Mouse (Mus musculus) testis, adult 2 months (tissue): ENCODE results near the gene H2afv.

Experiments used
- CTCF ChIP-seq: fragments of 200-500 bp; IDR thresholded peaks from 2 replicates; pipeline ENCODE4 v1.5.1; 2012; ENCODE audit warnings: low read depth, mild to moderate bottlenecking, inconsistent platforms, low read length, moderate library complexity; ENCODE audit not compliant: control insufficient read depth, insufficient read depth, insufficient replicate concordance
- POLR2A ChIP-seq: fragments of 200-500 bp; IDR thresholded peaks from 2 replicates; pipeline ENCODE4 v1.6.1; 2012; ENCODE audit warnings: low read depth, mild to moderate bottlenecking, inconsistent platforms, low read length, moderate library complexity; ENCODE audit not compliant: control insufficient read depth

DNA sequence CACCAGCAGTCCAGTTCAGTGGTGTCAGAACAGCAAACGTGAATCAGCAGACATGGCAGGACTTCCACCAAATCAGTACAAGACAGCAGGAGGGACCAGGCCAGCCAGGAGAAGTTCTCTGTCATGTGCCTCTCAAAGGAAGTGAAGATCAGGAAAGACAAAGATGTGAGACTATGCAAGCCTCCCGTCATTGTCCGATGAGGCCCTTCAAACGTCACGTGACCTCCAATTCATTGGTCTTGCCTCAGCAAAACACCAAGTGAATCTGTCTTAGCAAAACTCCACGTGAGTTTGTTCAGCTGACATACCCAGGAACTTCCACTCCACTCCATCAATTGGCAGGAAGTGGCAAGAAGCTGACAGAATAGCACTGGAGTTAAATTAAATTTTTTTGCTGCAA lies 11.8 kb upstream of the H2afv start:
- TF ChIP-seq CTCF (no peak), POLR2A (no peak)
